Mouse (Mus musculus): ENCODE results near the gene Wwox.

DNA sequence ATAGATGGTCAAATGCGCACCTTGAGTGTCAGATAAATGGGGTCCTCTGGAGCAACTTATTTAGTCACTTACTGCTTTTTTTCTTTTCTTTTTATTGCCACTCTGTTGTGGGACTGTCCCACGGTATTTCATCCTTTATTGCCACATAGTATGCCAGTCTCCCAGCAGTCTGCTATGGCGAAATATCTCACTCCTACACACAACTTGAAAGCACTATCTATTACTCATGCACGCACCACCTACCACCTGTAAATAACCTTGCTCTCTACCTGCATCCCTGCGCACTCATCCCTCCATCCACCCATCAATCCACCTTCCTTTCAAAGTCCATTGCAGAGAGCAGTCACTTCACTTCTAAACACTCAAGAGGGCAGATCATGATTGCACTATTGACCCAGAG is 687.2 kb downstream of the Wwox start:
- TF ChIP-seq CTCF (IDR thresholded peaks at IDR 0.05; ENCODE audit: extremely low read depth, insufficient read depth, low read length): no peak
- no peak for TF ChIP-seq POLR2A (IDR thresholded peaks at IDR 0.05; ENCODE audit: extremely low read depth, insufficient read depth, low read length)
